Mouse (Mus musculus) activated CD4-positive, CD25-positive, alpha-beta regulatory T cell, adult 4 months (primary cell): ENCODE results near the gene Lrrc23. TPM values are rescaled to one million over a fixed set of nuclear protein-coding genes. Genes with fewer than 3 reads are reported as not detected.

Experiments used
- ATAC-seq: one replicate; pipeline ENCODE4 v1.8.0; 2017
- polyA plus RNA-seq, 2 experiments: library from polyadenylated mRNA; unstranded; fragments of 100-300 nt; shearing (Covaris generic); gene quantifications; one replicate each; pipeline ENCODE4 v1.2.1; 2017

Lrrc23 gene
- polyA plus RNA-seq, 2 experiments from 2014 or later, result 0.61 to 0.73 TPM

DNA sequence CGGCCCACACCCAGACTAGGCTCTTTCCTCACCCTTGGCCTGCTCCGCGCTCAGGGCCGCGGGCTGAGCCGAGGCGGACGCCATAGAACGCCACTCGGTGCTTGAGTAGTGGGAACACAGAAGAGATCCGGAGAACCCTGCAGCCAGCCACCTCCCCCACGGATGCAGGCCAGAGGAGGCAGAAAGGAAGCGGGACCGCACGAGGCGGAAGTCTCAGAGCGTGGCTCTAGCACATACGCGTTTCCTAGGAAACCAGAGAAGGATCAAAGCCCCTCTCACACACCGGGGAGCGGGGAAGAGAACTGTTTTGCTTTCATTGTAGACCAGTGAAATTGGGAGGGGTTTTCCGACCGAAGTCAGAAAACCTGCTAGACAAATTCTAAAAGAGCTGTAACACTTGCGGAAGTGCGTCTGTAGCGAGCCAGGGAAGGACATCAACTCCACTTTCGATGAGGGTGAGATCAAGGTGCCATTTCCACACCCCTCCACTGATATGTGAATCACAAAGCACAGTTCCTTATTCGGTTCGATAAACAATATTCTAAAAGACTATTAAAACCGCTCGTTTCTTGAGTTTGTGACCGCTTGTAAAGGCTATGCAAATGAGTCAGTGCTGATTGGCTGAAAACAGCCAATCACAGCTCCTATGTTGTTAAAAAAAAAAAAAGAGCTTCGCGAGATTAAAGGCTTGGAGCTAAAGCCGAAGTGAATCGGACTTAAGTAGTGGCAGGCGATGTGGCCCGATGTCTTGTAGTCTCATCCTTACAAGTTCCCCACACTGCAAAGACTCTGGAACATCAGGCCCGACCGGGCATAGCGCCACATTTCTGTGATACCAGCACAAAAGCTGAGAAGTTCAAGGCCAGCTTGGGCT, 38.4 kb downstream of the Lrrc23 start, which contains the start of gene Grcc10:
Grcc10 (minus strand) TSS at position 487 of the 874 bp plus-strand sequence.
- peak; percentile 82 for ATAC-seq

DNA sequence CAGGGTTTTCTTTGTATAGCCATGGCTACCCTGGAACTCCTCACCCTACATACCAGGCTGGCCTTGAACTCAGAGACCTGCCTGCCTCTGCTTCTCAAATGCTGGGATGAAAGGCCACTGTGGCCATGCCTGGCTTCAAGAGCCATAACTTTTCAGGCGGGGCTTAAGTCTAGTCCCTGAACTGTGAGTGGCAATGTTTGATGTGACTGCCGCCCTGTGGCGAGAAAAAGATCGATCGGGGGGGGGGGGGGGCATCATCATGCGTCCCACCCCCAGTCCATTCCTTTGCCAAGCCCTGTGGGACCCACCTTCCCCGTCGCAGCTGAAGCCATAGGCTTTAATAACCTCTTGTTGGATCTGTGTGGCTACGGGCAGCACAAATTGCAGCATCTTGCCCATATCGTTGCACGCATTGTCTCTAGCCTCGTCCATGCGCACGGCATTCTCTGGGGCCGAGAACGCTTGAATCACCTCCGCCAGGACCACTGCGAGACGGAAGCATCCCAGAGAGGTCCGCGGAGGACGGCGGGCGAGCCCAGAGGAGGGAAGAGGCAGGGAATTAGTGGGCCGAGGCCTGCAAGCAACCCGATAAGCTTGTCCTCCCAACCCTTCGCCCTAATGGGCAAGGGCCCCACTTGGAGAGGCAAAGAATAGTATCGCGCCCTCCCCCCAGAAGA, 39.2 kb downstream of the Lrrc23 start:
- peak; percentile 9 for ATAC-seq

DNA sequence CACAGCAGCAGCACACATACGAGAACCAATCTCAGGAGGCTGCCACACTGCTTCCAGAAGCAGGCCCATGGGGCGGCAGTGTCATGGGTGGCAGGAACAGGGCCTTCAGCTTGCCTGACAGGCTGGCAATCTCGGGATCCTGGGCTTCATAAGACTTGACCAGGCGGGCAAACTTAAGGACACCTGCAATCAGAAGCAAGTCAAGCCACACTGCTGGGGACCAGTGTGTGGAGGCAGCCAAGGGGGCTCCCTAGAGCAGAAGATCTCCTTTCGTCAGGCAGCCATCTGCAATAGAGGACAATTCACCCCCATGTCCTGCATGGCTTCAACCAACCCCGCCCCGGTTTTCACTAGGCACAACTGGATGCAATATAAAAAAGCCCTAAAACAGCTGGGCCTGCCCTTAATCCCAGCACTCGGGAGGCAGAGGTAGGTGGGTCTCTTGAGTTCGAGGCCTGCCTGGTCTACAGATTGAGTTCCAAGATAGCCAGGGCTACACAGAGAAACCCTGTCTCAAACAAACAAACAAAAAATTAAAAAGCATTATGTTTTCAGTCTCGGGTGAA, 40.2 kb downstream of the Lrrc23 start:
- ATAC-seq, result no peak

DNA sequence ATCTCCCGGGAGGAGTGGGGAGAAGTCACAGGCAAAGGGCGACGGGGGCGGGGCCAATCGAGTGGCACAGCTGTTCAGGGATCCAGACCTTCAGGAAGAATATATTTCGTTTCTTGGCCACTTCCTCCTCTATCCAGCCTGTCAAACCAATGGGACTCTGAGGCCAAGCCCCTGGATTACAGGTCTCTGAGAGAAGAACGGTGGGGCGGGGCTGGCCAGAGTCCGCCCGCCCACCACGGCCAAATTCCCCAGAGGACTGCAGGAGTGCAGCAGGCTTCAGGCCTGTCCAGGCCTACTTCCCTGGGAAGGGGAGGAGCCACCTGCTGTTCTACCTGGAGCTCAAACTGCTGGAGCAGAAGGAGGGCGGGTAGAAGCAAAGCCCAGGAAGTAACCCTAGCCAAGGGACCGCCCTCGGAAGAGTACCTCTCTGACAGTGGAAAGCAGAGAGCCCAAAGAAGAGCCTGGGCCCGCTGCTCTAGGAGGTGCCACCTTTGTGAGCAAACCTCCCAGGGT, 41.0 kb downstream of the Lrrc23 start, which contains the start of gene Ptpn6:
Ptpn6 (minus strand) TSS at position 204 of the 513 bp plus-strand sequence.
- no peak for ATAC-seq

DNA sequence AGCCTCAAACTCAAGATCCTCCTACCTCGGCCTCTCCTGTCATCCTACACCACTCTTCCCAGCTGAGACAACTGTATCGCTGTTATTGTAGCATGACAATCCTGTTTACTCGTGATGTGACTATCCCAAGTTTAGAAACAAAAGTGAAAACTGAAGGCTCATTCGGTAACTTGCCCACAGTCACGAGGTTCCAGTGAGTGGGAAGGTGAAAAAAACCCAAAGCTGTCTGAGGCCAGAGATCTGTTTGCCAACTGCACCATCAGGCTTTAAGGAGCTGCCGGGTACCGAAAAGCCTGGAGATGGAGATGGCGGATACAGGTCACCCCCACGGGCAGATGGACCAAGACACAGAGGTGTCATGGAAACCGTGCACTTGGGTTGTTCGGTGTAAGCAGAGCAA, 42.5 kb downstream of the Lrrc23 start:
- ATAC-seq, result no peak

DNA sequence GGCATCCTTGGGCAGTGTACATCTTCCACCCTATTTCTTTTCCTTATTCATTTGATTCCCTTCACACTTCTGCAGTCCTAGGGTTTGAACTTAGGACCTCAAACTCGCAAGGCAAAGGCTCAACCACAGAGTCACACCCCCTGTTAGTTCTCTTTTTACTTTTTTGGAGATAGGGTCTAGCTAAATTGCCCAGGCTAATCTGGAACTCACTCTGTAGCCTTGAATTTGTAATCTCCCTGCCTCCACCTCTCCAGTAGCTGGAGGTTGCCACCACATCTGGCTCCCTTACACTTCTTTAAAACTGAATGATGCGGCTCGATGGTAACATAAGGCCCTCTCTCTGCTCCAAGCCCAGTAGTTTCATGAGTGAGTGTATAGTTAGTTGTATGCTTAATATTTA, 45.1 kb downstream of the Lrrc23 start:
- no peak for ATAC-seq

DNA sequence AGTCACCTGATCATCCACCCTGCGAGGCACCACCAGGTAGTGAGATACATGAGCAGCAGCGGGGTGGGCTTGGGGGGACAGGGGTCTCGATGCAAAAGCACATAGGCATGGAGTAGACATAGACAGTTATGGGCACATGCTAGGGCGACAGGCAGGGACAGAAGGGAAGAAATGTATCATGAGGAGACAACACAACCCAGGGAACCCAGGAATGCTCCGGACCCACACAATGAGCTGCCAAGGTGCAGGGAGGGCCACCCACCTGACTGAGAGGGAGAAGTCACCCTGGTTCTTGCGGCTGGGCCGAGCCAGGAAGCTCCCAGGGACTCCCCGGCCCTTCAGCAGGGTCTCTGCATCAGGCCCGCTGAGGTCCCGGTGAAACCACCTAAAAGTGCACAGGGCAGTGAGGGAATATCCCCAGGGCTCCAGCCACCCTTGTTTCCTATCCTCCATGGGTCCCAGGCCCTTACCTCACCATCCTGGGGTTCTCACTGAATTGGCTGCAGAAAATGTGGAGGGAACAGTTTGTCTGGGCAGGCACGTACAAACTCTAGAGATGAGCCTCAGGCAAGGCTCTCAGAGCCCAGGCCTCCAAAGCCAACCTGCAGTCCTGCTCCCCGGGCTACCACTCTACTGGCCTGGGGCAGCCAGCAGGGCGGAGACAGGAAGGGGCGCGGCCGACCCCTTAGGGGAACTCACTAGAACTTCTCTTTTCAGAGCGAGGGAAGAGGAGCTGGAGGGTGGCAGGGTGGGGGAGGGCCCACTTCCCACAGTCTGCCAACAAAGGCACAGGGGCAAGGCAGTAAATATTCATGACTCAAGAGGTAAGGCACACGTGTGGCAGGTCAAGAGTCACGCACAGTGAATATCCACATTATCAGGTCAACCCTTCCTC, 46.8 kb downstream of the Lrrc23 start:
- peak; percentile 80 for ATAC-seq

DNA sequence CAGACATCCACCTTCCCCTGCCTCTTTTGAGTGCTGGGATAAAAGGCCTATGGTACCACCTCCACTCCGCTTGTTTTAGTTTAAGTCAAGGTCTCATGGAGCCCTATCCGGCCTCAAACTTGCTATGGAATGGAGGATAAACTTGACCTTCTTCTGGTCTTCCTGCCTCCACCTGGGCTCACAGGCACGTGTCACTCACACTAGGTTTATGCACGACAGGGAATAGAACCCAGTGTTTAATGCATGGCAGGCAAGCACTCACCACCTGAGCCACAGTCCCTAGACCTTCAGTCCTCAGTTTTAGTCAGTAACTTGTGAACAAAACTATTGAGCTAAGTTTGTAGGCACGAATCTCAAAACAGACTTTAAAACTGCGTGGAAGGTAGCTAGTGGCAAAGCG, 48.5 kb downstream of the Lrrc23 start:
- ATAC-seq, result no peak

DNA sequence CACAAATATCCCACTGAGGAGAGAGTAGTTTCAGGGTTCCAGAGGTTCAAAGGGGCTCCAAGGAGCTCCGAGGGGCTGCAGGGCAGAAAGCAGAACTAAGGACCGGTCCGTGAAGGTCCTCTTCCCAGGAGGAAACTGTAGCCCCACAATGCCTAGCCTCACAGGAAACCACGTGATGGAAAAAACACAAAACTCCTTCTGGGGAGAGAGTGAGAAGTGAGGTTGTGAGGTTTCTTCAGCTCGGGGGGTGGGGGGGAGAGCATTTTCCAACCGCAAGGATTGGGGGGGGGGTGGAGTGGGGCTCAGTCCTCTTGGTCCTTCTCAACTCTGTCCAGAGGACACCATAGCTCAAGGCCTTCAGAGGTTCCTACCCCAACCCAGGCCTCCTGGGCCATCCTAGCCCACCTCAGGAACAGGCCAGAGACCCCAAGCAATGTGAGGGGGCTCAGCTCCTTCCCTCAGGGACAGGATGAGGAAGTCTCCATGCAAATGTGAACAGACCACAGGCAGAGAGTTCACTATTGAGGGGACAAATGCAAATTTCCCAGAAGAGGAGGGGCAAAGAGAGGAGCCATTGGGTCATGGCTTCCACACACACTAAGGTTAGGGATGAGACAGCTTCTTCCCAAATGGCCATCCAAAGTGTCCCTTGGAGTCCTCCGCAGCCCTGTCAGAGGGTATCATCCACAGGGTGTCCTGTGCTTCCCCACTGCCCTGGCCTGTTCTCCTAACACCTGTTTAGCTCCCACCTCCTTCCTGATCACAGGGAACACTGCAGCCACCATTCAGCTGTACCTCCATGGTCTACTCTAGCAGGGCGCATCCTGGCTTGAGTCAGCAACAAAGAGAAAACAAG, 49.4 kb downstream of the Lrrc23 start:
- ATAC-seq, result peak; percentile 36

DNA sequence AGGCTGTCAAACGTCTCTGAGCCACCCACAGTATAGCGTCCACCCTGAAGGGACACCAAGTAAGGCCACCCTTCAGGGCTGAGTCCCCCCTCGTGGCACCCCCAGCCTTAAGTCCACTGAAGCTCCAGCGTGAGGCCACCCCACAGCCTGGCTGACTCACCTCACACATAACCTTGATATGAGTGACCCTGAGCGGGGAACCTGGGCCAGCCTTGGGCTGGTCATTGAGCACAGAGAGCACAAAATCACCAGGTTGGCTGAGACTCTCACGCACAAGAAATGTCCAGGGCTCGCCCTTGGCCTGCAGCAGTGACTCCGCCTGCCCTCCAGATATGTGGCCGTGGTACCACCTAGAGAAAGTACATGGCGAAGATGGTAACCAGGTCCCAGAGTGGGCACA, 50.9 kb downstream of the Lrrc23 start:
- no peak for ATAC-seq

DNA sequence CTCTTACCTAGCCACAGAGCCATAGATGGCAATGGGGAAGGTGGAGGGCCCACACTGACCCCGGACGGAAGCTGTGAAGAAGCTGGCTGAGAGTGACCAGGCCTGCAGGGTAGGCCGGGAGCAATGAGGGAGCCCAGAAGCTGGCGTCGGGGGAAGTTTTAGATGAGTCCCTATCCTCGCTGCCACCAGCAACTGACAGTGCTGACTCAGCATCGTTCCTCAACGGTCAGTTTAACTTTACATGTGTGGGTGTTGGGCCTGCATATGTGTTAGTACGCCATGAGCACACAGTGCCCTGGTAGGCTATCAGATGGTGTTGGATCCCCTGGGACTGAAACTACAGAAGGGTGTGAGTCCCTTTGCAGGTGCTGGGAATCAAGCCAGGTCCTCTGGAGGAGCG, 55.1 kb downstream of the Lrrc23 start:
- no peak for ATAC-seq

DNA sequence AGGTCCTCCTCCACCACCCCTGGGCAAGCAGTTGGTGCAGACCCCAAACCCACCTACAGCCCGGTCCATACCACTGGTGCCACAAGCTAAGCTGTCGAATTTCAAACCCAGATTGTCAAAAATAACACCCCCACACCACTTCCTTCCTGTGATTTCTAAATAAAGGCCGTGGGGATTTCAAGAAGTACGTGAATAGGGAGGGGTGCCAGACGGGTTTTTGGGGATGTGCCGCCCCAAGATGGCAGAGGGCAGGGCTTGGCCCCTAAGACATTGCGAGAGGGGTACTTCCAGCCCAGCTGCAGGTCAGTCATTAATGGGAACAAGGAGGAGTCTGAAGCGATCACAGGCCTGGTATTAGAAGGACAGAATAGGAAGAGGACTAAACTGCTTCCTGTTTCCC, 56.0 kb downstream of the Lrrc23 start:
- ATAC-seq, result peak; percentile 72

DNA sequence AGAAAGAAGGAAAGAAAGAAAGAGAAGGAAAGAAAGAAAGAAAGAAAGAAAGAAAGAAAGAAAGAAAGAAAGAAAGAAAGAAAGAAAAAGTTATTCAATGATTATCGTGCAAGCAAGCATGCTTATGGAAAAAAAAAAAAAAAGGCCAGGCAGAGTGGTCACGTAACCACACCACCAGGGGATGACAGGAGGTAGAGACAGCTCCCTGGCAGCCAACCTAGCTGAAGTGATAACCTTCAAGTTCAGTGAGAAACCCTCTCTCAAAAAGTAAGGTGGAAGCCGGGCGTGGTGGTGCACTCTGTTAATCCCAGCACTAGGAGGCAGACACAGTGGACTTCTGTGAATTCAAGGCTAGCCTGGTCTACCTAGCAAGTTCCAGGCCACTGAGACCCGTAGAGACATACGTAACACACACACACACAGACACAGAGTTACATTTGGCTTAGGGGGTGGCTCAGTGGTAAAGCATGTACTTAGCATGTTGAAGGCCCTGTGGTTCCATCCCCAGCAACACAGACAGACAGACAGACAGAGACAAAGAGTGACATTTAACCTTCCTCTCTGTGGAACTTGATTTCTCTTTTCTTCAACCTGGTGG, 56.6 kb downstream of the Lrrc23 start:
- peak; percentile 30 for ATAC-seq

DNA sequence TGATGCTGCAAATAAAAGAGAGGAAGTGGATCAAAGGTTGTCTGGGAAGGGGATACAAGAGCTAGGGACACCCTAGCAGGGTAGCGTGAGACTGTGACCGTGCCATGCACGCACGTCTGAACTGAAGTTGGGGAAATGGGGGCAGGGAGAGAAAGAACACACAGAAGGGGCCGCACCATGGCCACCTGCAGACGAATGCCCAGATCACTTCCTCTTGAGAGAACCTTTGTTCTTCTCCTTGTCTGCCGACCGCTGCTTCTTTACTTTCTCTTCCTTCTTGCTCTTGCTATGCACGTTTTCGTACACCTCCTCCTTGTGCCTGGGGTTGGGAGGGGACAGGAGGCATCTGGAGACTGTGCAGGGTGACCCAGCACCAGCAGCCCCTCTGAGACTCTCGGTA, 58.6 kb downstream of the Lrrc23 start:
- peak; percentile 19 for ATAC-seq

Other genes with a start within 250 kb of the Lrrc23 start
- gene C1s1, start 237.4 kb downstream of the Lrrc23 start, polyA plus RNA-seq, result not detected
- gene C1rb, start 209.4 kb downstream of the Lrrc23 start, polyA plus RNA-seq, result not detected
- gene C1s2, start 143.6 kb downstream of the Lrrc23 start, polyA plus RNA-seq, result not detected
- 10 to 100 TPM; 24.3 to 25.9 TPM for gene Lpcat3, start 116.7 kb downstream of the Lrrc23 start, polyA plus RNA-seq
- 100 to 1,000 TPM; 401 to 440 TPM for gene Emg1, start 67.5 kb downstream of the Lrrc23 start, polyA plus RNA-seq
- 10 to 100 TPM; 72.2 to 87.3 TPM for gene Phb2, start 67.4 kb downstream of the Lrrc23 start, polyA plus RNA-seq
- gene Ptpn6, start 41.0 kb downstream of the Lrrc23 start, polyA plus RNA-seq, result 100 to 1,000 TPM; 138 to 144 TPM
- gene Grcc10, start 38.4 kb downstream of the Lrrc23 start, polyA plus RNA-seq, result 100 to 1,000 TPM; 529 to 630 TPM
- not detected for gene Gm45234, start 23.7 kb downstream of the Lrrc23 start, polyA plus RNA-seq
- 1 to 10 TPM; 3.3 to 5.7 TPM for gene Atn1, start 23.2 kb downstream of the Lrrc23 start, polyA plus RNA-seq
- 1 to 10 TPM; 4.4 to 4.7 TPM for gene Eno2, start 10.1 kb downstream of the Lrrc23 start, polyA plus RNA-seq
- gene Spsb2, start 28.9 kb upstream of the Lrrc23 start, polyA plus RNA-seq, result 1 to 10 TPM; 1.5 to 2.1 TPM
- 10 to 100 TPM; 68.9 to 93.3 TPM for gene Tpi1, start 34.6 kb upstream of the Lrrc23 start, polyA plus RNA-seq
- 10 to 100 TPM; 58.3 to 86.0 TPM for gene Usp5, start 49.8 kb upstream of the Lrrc23 start, polyA plus RNA-seq
- gene Cdca3, start 49.8 kb upstream of the Lrrc23 start, polyA plus RNA-seq, result 10 to 100 TPM; 43.4 to 57.7 TPM
- under 1 TPM in 1 of 2 experiments, not detected in 1; 0.19 TPM for gene Gnb3, start 60.5 kb upstream of the Lrrc23 start, polyA plus RNA-seq
- gene P3h3, start 78.0 kb upstream of the Lrrc23 start, polyA plus RNA-seq, result not detected
- under 1 TPM in 1 of 2 experiments, not detected in 1; 0.21 TPM for gene Gpr162, start 84.3 kb upstream of the Lrrc23 start, polyA plus RNA-seq
- 100 to 1,000 TPM; 240 to 401 TPM for gene Cd4, start 108.5 kb upstream of the Lrrc23 start, polyA plus RNA-seq
- 10 to 100 TPM; 23.5 to 30.2 TPM for gene Lag3, start 132.0 kb upstream of the Lrrc23 start, polyA plus RNA-seq
- 10 to 100 TPM; 12.0 to 12.8 TPM for gene Ptms, start 140.4 kb upstream of the Lrrc23 start, polyA plus RNA-seq
- gene Mlf2, start 151.7 kb upstream of the Lrrc23 start, polyA plus RNA-seq, result 10 to 100 TPM; 46.7 to 70.4 TPM
- gene Cops7a, start 185.8 kb upstream of the Lrrc23 start, polyA plus RNA-seq, result 10 to 100 TPM; 45.9 to 51.2 TPM
- not detected for gene Pianp, start 217.0 kb upstream of the Lrrc23 start, polyA plus RNA-seq
- gene Zfp384, start 229.4 kb upstream of the Lrrc23 start, polyA plus RNA-seq, result 1 to 10 TPM; 4.3 to 5.2 TPM